Mouse (Mus musculus) stomach, postnatal 0 days (tissue): Measurements from ENCODE around the gene Cnot10. TPM values are rescaled to one million over a fixed set of nuclear protein-coding genes. Genes with fewer than 3 reads are reported as not detected.
A peak's percentile ranks its signal among the peaks of the same experiment; 100 is the strongest.

ENCODE experiments used
- ATAC-seq: fragments of 200-750 bp; cut with Nextera tagmentation; 2 replicates; pipeline ENCODE4 v1.8.0; 2017; ENCODE audit not compliant: low FRiP score, low TSS enrichment
- DNase-seq: peaks from one replicate; pipeline ENCODE4 v3.0.0-alpha.2; 2016; ENCODE audit warnings: low spot score
- H3K27ac ChIP-seq: fragments of 300-500 bp; sonication (generic); replicated peaks from 2 replicates; pipeline ENCODE4 v1.5.1; 2014; ENCODE audit warnings: mild to moderate bottlenecking, control low read depth
- H3K27me3 ChIP-seq: fragments of 300-500 bp; sonication (generic); 2 replicates; pipeline ENCODE4 v1.6.1; 2014; ENCODE audit warnings: low read length; ENCODE audit not compliant: control insufficient read depth, insufficient read depth
- H3K36me3 ChIP-seq: fragments of 300-500 bp; sonication (generic); 2 replicates; pipeline ENCODE4 v1.6.1; 2014; ENCODE audit warnings: low read length, mixed read lengths; ENCODE audit not compliant: control insufficient read depth, insufficient read depth
- H3K4me1 ChIP-seq: fragments of 300-500 bp; sonication (generic); replicated peaks from 2 replicates; pipeline ENCODE4 v1.6.1; 2014; ENCODE audit warnings: antibody characterized with exemption; ENCODE audit not compliant: control insufficient read depth, insufficient read depth
- H3K4me2 ChIP-seq: fragments of 300-500 bp; sonication (generic); replicated peaks from 2 replicates; pipeline ENCODE4 v1.6.1; 2014; ENCODE audit warnings: low read depth, mild to moderate bottlenecking, control low read depth, moderate library complexity
- H3K4me3 ChIP-seq: fragments of 300-500 bp; sonication (generic); 2 replicates; pipeline ENCODE4 v1.5.1; 2014; ENCODE audit warnings: low read depth, low read length, control low read depth
- H3K9ac ChIP-seq: fragments of 300-500 bp; sonication (generic); 2 replicates; pipeline ENCODE4 v1.6.1; 2014; ENCODE audit warnings: mild to moderate bottlenecking, low read length, control low read depth, mixed read lengths
- H3K9me3 ChIP-seq: fragments of 300-500 bp; sonication (generic); 2 replicates; pipeline ENCODE4 v1.6.1; 2016; ENCODE audit warnings: low read length; ENCODE audit not compliant: control insufficient read depth
- CTCF ChIP-seq: IDR thresholded peaks from 2 replicates; pipeline ENCODE4 v1.5.1; 2016; ENCODE audit warnings: antibody characterized with exemption, low read depth, mild to moderate bottlenecking, moderate library complexity
- EP300 ChIP-seq: optimal IDR thresholded peaks from 2 replicates; pipeline ENCODE3; 2016; ENCODE audit warnings: antibody characterized with exemption
- WGBS: fragments of 180-500 bp; shearing (Covaris S2); extraction: QIAGEN DNeasy Blood & Tissue Kit; methylation state at CpG from one replicate; pipeline ENCODE4 v1.1.7; 2014; 5-methylcytosine and 5-hydroxymethylcytosine counted together
- polyA plus RNA-seq: library from polyadenylated mRNA; unstranded; fragments of >200 nt; fragmentation: Nextera tagmentation; extraction: Ambion mirVana; gene quantifications from 2 replicates; pipeline ENCODE4 v1.2.1, GENCODE M21; 2015

Gene Cnot10
- polyA plus RNA-seq, 1 experiment from 2014 or later = 24.4 TPM

DNA sequence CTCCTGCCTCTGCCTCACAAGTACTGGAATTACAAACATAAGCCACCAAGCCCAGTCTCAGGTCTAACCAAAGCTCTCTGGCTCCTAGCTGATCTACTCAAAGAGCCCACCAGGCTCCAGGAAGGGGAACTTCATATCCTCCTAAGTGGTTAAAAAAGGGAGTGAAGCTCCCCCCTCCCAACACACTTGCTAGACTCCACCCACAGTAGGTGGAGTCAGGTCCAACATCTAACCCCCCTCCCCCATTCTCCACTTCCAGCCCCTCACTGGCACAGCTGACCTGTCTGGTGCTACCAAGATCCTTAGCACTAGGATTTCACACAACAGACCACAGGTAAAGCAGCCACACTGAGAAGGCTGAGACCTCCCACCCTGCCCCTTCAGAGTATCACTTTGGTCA, 86.2 kb downstream of the Cnot10 start:
- Histone ChIP-seq H3K4me2 (no peak overlapping the region), H3K4me3 (no peak overlapping the region), H3K4me1 (no peaks in the 10 kb centered on the region), H3K9me3 (no peaks in the 10 kb centered on the region), H3K27me3 (no peaks in the 10 kb centered on the region), H3K36me3 (no peaks in the 10 kb centered on the region), H3K9ac (no peak overlapping the region), H3K27ac (peak overlapping the region; percentile 30; the same call in 1 of the 2 replicates)
- DNase-seq (no peak), ATAC-seq (no peak)
- TF ChIP-seq CTCF (no peak), EP300 (no peak)

DNA sequence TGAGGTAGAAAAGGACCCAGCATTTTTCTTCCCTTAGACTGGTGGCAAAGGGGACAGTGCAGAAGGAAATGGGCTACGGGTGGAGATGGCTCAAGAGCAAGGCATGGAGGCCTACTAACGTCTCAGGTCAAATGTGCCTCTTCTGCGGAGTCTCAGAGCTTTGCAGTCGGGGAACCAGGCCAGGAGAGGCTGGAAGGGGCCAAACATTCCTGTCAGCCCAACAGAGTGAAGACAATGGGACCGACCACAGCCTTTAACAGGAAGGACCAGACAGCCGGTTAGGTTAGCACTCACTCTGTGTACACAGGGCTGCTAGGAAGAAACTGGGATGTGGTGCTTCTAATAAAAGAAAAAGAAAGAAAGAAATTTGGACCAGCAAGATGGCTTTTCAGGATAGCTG, 90.0 kb downstream of the Cnot10 start:
- H3K27me3 ChIP-seq = no peaks in the 10 kb centered on the region
- no peak overlapping the region for H3K4me2 ChIP-seq
- H3K4me1 ChIP-seq = no peaks in the 10 kb centered on the region
- H3K9me3 ChIP-seq = no peaks in the 10 kb centered on the region
- WGBS = 33% methylated on average over 6 of the region's 6 CpGs
- H3K9ac ChIP-seq = no peak overlapping the region
- ATAC-seq (no peak), DNase-seq (no peak)
- no peak overlapping the region for H3K27ac ChIP-seq
- TF ChIP-seq EP300 (no peak), CTCF (no peak)
- no peak overlapping the region for H3K4me3 ChIP-seq
- no peaks in the 10 kb centered on the region for H3K36me3 ChIP-seq

DNA sequence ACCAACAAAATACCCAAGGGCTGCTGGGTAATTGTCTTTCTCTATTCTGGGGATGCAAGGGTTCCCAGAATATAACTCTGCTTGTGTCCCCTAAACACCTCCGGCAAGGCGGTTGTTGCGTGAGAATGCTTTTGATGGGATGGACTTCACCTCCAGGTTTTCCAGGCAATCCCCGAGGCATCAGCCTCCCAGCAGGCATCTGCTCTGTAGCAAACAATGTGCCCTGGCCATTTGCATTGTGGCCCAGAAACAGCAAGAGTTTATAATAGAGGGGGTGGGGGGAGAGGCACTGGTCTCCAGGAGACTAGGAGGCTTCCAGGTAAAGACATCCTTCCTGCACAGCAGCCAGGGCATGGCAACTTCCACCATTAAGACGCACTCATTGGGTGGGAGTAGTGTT, 90.9 kb downstream of the Cnot10 start:
- no peak overlapping the region for H3K4me2 ChIP-seq
- no peak overlapping the region for H3K4me3 ChIP-seq
- peaks cover 2% of the 10 kb centered on the region; the same call in 1 of the 2 replicates for H3K4me1 ChIP-seq
- DNase-seq (no peak), ATAC-seq (no peak)
- H3K9ac ChIP-seq = no peak overlapping the region
- H3K9me3 ChIP-seq = no peaks in the 10 kb centered on the region
- WGBS = 69% methylated on average over 5 of the region's 5 CpGs
- H3K36me3 ChIP-seq = no peaks in the 10 kb centered on the region
- TF ChIP-seq EP300 (no peak), CTCF (no peak)
- H3K27ac ChIP-seq = no peak overlapping the region
- H3K27me3 ChIP-seq = no peaks in the 10 kb centered on the region

DNA sequence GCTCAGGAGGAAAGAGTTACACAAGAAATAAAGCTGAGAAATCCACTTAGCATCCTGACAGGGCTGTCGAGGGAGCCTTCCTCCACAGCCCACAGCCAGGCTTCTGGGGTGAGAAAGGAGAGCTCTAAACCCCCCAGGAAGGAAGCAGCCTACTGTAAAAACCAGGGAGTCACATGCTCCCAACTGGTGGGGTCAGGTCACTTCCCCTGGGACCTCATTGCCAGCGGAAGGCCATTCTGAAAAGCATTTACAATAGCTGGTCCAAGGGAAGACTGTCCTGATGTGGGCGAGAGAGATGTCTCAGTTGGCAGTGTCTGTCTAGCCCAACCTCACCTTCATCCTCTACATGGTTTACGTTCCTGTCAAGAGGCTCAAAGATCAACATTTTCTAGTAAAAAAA, 91.5 kb downstream of the Cnot10 start:
- H3K9ac ChIP-seq = no peak overlapping the region
- peaks cover 2% of the 10 kb centered on the region; the same call in 1 of the 2 replicates for H3K4me1 ChIP-seq
- no peaks in the 10 kb centered on the region for H3K9me3 ChIP-seq
- TF ChIP-seq CTCF = no peak
- TF ChIP-seq EP300 = no peak
- H3K36me3 ChIP-seq = no peaks in the 10 kb centered on the region
- H3K4me3 ChIP-seq = no peak overlapping the region
- WGBS = 62% methylated on average over 4 of the region's 4 CpGs
- no peak for ATAC-seq
- H3K27ac ChIP-seq = 0 out of 2 replicates have a peak overlapping the region, but pooled peaks have one; percentile 1
- DNase-seq = no peak
- no peaks in the 10 kb centered on the region for H3K27me3 ChIP-seq
- no peak overlapping the region for H3K4me2 ChIP-seq

DNA sequence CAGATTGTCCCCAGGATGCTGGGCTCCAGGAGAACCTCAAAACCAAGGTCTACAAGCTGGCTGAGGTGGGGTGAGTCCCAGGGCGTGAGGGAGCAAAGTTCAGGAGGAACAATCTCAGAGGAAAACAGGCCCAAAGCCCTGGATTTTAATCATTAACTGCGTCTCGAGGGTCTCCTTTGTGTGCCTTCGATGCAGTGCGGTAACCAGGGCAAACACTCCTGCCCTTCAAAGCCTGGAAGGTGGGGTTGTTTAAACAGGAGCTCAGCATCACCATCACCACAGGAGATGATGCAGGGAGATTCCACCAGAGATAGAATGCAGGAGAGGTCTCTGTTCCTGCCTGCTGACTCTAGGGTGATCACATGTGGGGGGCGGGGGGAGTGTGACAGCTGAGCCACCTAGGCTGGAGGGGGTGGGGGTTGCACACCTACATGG, 92.3 kb downstream of the Cnot10 start:
- Histone ChIP-seq H3K4me3 (no peak overlapping the region), H3K9me3 (no peaks in the 10 kb centered on the region), H3K4me1 (peaks cover 2% of the 10 kb centered on the region; the same call in 1 of the 2 replicates), H3K27ac (peak overlapping the region; percentile 56; the same call in 1 of the 2 replicates), H3K9ac (no peak overlapping the region), H3K36me3 (no peaks in the 10 kb centered on the region), H3K4me2 (no peak overlapping the region), H3K27me3 (no peaks in the 10 kb centered on the region)
- WGBS = 42% methylated on average over 6 of the region's 6 CpGs
- DNase-seq = peak; percentile 69
- peak; percentile 56; the same call in 1 of the 2 replicates for ATAC-seq
- no peak for TF ChIP-seq CTCF
- no peak for TF ChIP-seq EP300

DNA sequence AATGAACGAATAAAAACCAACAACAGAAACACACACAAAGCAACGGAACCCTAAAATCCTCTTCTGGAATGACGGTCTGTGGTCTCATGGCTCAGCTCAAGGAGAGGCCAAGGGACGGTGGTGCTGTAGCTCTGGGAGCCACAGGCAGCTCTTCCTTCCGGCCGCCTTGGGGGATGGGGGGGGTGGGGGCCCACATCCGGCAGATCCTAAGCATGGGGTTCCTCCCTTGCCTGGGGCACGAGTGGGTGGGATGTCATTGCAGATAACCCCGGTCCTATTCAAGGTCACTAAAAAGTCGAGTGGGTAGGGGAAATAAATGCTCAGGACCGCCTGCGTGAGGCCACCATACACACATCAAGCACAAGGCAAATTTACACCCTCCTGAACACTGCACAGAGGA, 93.2 kb downstream of the Cnot10 start:
- TF ChIP-seq EP300 (no peak), CTCF (no peak)
- H3K9ac ChIP-seq = no peak overlapping the region
- ATAC-seq (no peak), DNase-seq (no peak)
- no peak overlapping the region for H3K4me2 ChIP-seq
- H3K4me3 ChIP-seq = no peak overlapping the region
- peaks cover 2% of the 10 kb centered on the region; the same call in 1 of the 2 replicates for H3K4me1 ChIP-seq
- WGBS = 60% methylated on average over 12 of the region's 12 CpGs
- H3K36me3 ChIP-seq = no peaks in the 10 kb centered on the region
- H3K27me3 ChIP-seq = no peaks in the 10 kb centered on the region
- H3K9me3 ChIP-seq = no peaks in the 10 kb centered on the region
- H3K27ac ChIP-seq = peak overlapping the region; percentile 56; the same call in 1 of the 2 replicates
